Mouse (Mus musculus): ENCODE measurements around the gene Dad1. TPM values are rescaled to one million over a fixed set of nuclear protein-coding genes. Genes with fewer than 3 reads are reported as not detected.
A peak's percentile ranks its signal among the peaks of the same experiment; 100 is the strongest.

Dad1 gene
- polyA plus RNA-seq, 1 experiment from 2014 or later: 274 TPM

GRCm38 (mm10) chr14:54203207-54203606 is 50.7 kb downstream of the Dad1 start:
- ATAC-seq (ENCODE audit: insufficient read depth, low FRiP score, low TSS enrichment): no peak
- H3K4me3 ChIP-seq (ENCODE audit: low read depth, low read length): no peak overlapping the region
- H3K9me3 ChIP-seq (ENCODE audit: control insufficient read depth, low read length): no peaks in the 10 kb centered on the region
- no peak for DNase-seq (ENCODE audit: low spot score)
- H3K27ac ChIP-seq (ENCODE audit: low read depth, low read length): no peak overlapping the region
- no peaks in the 10 kb centered on the region for H3K36me3 ChIP-seq (ENCODE audit: control insufficient read depth, insufficient read depth, low read length)
- no peaks in the 10 kb centered on the region for H3K27me3 ChIP-seq (ENCODE audit: control insufficient read depth, insufficient read depth, low read length)
- H3K4me2 ChIP-seq (ENCODE audit: low read depth): no peak overlapping the region
- H3K9ac ChIP-seq (ENCODE audit: low read length): no peak overlapping the region
- WGBS: 91% methylated on average over 6 of the region's 6 CpGs
- H3K4me1 ChIP-seq (ENCODE audit: control insufficient read depth, insufficient read depth, low read length): no peaks in the 10 kb centered on the region

- no peak overlapping the region for H3K27ac ChIP-seq (ENCODE audit: low read depth, low read length)
- no peaks in the 10 kb centered on the region for H3K36me3 ChIP-seq (ENCODE audit: control insufficient read depth, insufficient read depth, low read length)
- ATAC-seq (ENCODE audit: insufficient read depth, low FRiP score, low TSS enrichment) (no peak), DNase-seq (ENCODE audit: low spot score) (no peak)
- H3K9ac ChIP-seq (ENCODE audit: low read length): no peak overlapping the region
- no peak overlapping the region for H3K4me3 ChIP-seq (ENCODE audit: low read depth, low read length)
- H3K4me1 ChIP-seq (ENCODE audit: control insufficient read depth, insufficient read depth, low read length): no peaks in the 10 kb centered on the region
- no peaks in the 10 kb centered on the region for H3K27me3 ChIP-seq (ENCODE audit: control insufficient read depth, insufficient read depth, low read length)
- 67% methylated on average over 8 of the region's 8 CpGs for WGBS
- H3K4me2 ChIP-seq (ENCODE audit: low read depth): no peak overlapping the region
- no peaks in the 10 kb centered on the region for H3K9me3 ChIP-seq (ENCODE audit: control insufficient read depth, low read length)
Measured at GRCm38 (mm10) chr14:54200363-54200762, 53.5 kb downstream of the Dad1 start.

GRCm38 (mm10) chr14:54199662-54200061 is 54.2 kb downstream of the Dad1 start:
- Histone ChIP-seq H3K4me3 (ENCODE audit: low read depth, low read length) (no peak overlapping the region), H3K9ac (ENCODE audit: low read length) (no peak overlapping the region), H3K36me3 (ENCODE audit: control insufficient read depth, insufficient read depth, low read length) (no peaks in the 10 kb centered on the region), H3K9me3 (ENCODE audit: control insufficient read depth, low read length) (no peaks in the 10 kb centered on the region), H3K27ac (ENCODE audit: low read depth, low read length) (no peak overlapping the region), H3K27me3 (ENCODE audit: control insufficient read depth, insufficient read depth, low read length) (no peaks in the 10 kb centered on the region), H3K4me1 (ENCODE audit: control insufficient read depth, insufficient read depth, low read length) (no peaks in the 10 kb centered on the region), H3K4me2 (ENCODE audit: low read depth) (no peak overlapping the region)
- DNase-seq (ENCODE audit: low spot score) (no peak), ATAC-seq (ENCODE audit: insufficient read depth, low FRiP score, low TSS enrichment) (no peak)
- WGBS: 86% methylated on average over 8 of the region's 8 CpGs

GRCm38 (mm10) chr14:54197740-54198139 is 56.2 kb downstream of the Dad1 start:
- H3K4me2 ChIP-seq (ENCODE audit: low read depth): no peak overlapping the region
- no peak overlapping the region for H3K9ac ChIP-seq (ENCODE audit: low read length)
- H3K27ac ChIP-seq (ENCODE audit: low read depth, low read length): no peak overlapping the region
- no peaks in the 10 kb centered on the region for H3K36me3 ChIP-seq (ENCODE audit: control insufficient read depth, insufficient read depth, low read length)
- ATAC-seq (ENCODE audit: insufficient read depth, low FRiP score, low TSS enrichment): no peak
- WGBS: 83% methylated on average over 3 of the region's 3 CpGs
- no peaks in the 10 kb centered on the region for H3K4me1 ChIP-seq (ENCODE audit: control insufficient read depth, insufficient read depth, low read length)
- DNase-seq (ENCODE audit: low spot score): no peak
- H3K4me3 ChIP-seq (ENCODE audit: low read depth, low read length): no peak overlapping the region
- no peaks in the 10 kb centered on the region for H3K27me3 ChIP-seq (ENCODE audit: control insufficient read depth, insufficient read depth, low read length)
- H3K9me3 ChIP-seq (ENCODE audit: control insufficient read depth, low read length): no peaks in the 10 kb centered on the region

GRCm38 (mm10) chr14:54195838-54196423 is 58.0 kb downstream of the Dad1 start:
- no peak overlapping the region for H3K4me3 ChIP-seq (ENCODE audit: low read depth, low read length)
- 93% methylated on average over 6 of the region's 6 CpGs for WGBS
- DNase-seq (ENCODE audit: low spot score) (no peak), ATAC-seq (ENCODE audit: insufficient read depth, low FRiP score, low TSS enrichment) (no peak)
- H3K27ac ChIP-seq (ENCODE audit: low read depth, low read length): no peak overlapping the region
- no peaks in the 10 kb centered on the region for H3K27me3 ChIP-seq (ENCODE audit: control insufficient read depth, insufficient read depth, low read length)
- H3K9ac ChIP-seq (ENCODE audit: low read length): no peak overlapping the region
- peaks cover 5% of the 10 kb centered on the region; the same call in 1 of the 2 replicates for H3K4me1 ChIP-seq (ENCODE audit: control insufficient read depth, insufficient read depth, low read length)
- H3K4me2 ChIP-seq (ENCODE audit: low read depth): no peak overlapping the region
- no peaks in the 10 kb centered on the region for H3K36me3 ChIP-seq (ENCODE audit: control insufficient read depth, insufficient read depth, low read length)
- no peaks in the 10 kb centered on the region for H3K9me3 ChIP-seq (ENCODE audit: control insufficient read depth, low read length)

GRCm38 (mm10) chr14:54193354-54194133 is 60.4 kb downstream of the Dad1 start:
- ATAC-seq (ENCODE audit: insufficient read depth, low FRiP score, low TSS enrichment) (no peak), DNase-seq (ENCODE audit: low spot score) (no peak)
- no peak overlapping the region for H3K4me2 ChIP-seq (ENCODE audit: low read depth)
- H3K4me1 ChIP-seq (ENCODE audit: control insufficient read depth, insufficient read depth, low read length): peaks cover 5% of the 10 kb centered on the region; the same call in 1 of the 2 replicates
- H3K9ac ChIP-seq (ENCODE audit: low read length): no peak overlapping the region
- H3K27me3 ChIP-seq (ENCODE audit: control insufficient read depth, insufficient read depth, low read length): no peaks in the 10 kb centered on the region
- no peaks in the 10 kb centered on the region for H3K36me3 ChIP-seq (ENCODE audit: control insufficient read depth, insufficient read depth, low read length)
- no peak overlapping the region for H3K4me3 ChIP-seq (ENCODE audit: low read depth, low read length)
- no peak overlapping the region for H3K27ac ChIP-seq (ENCODE audit: low read depth, low read length)
- no peaks in the 10 kb centered on the region for H3K9me3 ChIP-seq (ENCODE audit: control insufficient read depth, low read length)
- 83% methylated on average over 9 of the region's 9 CpGs for WGBS

- 74% methylated on average over 3 of the region's 3 CpGs for whole genome bisulfite sequencing
- peaks cover 5% of the 10 kb centered on the region; the same call in 1 of the 2 replicates for H3K4me1 ChIP-seq (ENCODE audit: control insufficient read depth, insufficient read depth, low read length)
- H3K27ac ChIP-seq (ENCODE audit: low read depth, low read length): no peak overlapping the region
- H3K9ac ChIP-seq (ENCODE audit: low read length): no peak overlapping the region
- H3K4me3 ChIP-seq (ENCODE audit: low read depth, low read length): no peak overlapping the region
- H3K36me3 ChIP-seq (ENCODE audit: control insufficient read depth, insufficient read depth, low read length): no peaks in the 10 kb centered on the region
- no peaks in the 10 kb centered on the region for H3K27me3 ChIP-seq (ENCODE audit: control insufficient read depth, insufficient read depth, low read length)
- no peak for ATAC-seq (ENCODE audit: insufficient read depth, low FRiP score, low TSS enrichment)
- DNase-seq (ENCODE audit: low spot score): no peak
- no peak overlapping the region for H3K4me2 ChIP-seq (ENCODE audit: low read depth)
- H3K9me3 ChIP-seq (ENCODE audit: control insufficient read depth, low read length): no peaks in the 10 kb centered on the region
Measured at GRCm38 (mm10) chr14:54192462-54192847, 61.4 kb downstream of the Dad1 start.

- peak; percentile 23 for DNase-seq (ENCODE audit: low spot score)
- no peak overlapping the region for H3K9ac ChIP-seq (ENCODE audit: low read length)
- H3K4me3 ChIP-seq (ENCODE audit: low read depth, low read length): no peak overlapping the region
- no peaks in the 10 kb centered on the region for H3K27me3 ChIP-seq (ENCODE audit: control insufficient read depth, insufficient read depth, low read length)
- no peak for ATAC-seq (ENCODE audit: insufficient read depth, low FRiP score, low TSS enrichment)
- H3K36me3 ChIP-seq (ENCODE audit: control insufficient read depth, insufficient read depth, low read length): no peaks in the 10 kb centered on the region
- WGBS: 64% methylated on average over 18 of the region's 18 CpGs
- H3K9me3 ChIP-seq (ENCODE audit: control insufficient read depth, low read length): no peaks in the 10 kb centered on the region
- no peak overlapping the region for H3K27ac ChIP-seq (ENCODE audit: low read depth, low read length)
- H3K4me2 ChIP-seq (ENCODE audit: low read depth): no peak overlapping the region
- H3K4me1 ChIP-seq (ENCODE audit: control insufficient read depth, insufficient read depth, low read length): peaks cover 5% of the 10 kb centered on the region; the same call in 1 of the 2 replicates
Measured at GRCm38 (mm10) chr14:54191594-54192461, 62.1 kb downstream of the Dad1 start.
